Mouse (Mus musculus) limb, embryonic 11.5 days (tissue): ENCODE results near the gene Arpc4. TPM values are rescaled to one million over a fixed set of nuclear protein-coding genes. Genes with fewer than 3 reads are reported as not detected.

Experiments used
- ATAC-seq: fragments of 200-750 bp; cut with Nextera tagmentation; 2 replicates; pipeline ENCODE4 v1.8.0; 2017; ENCODE audit warnings: low read depth; ENCODE audit not compliant: insufficient number of reproducible peaks, low FRiP score, low TSS enrichment
- DNase-seq: peaks from one replicate; pipeline ENCODE4 v3.0.0-alpha.2; 2015; ENCODE audit warnings: low spot score
- H3K27ac ChIP-seq: fragments of 300-500 bp; sonication (generic); replicated peaks from 2 replicates; pipeline ENCODE4 v1.5.1; 2014; ENCODE audit warnings: low read depth, mild to moderate bottlenecking, low read length
- H3K27me3 ChIP-seq: fragments of 300-500 bp; sonication (generic); 2 replicates; pipeline ENCODE4 v1.6.1; 2014; ENCODE audit warnings: mild to moderate bottlenecking, low read length, mixed read lengths; ENCODE audit not compliant: control insufficient read depth, insufficient read depth
- H3K36me3 ChIP-seq: fragments of 300-500 bp; sonication (generic); 2 replicates; pipeline ENCODE4 v1.6.1; 2014; ENCODE audit warnings: mild to moderate bottlenecking, low read length, moderate library complexity, mixed read lengths; ENCODE audit not compliant: control insufficient read depth, insufficient read depth
- H3K4me1 ChIP-seq: fragments of 300-500 bp; sonication (generic); 2 replicates; pipeline ENCODE4 v1.6.1; 2014; ENCODE audit warnings: low read length, mixed read lengths; ENCODE audit not compliant: control insufficient read depth, insufficient read depth
- H3K4me2 ChIP-seq: fragments of 300-500 bp; sonication (generic); 2 replicates; pipeline ENCODE4 v1.6.1; 2014; ENCODE audit warnings: low read depth, mild to moderate bottlenecking, moderate library complexity; ENCODE audit not compliant: severe bottlenecking
- H3K4me3 ChIP-seq: fragments of 300-500 bp; sonication (generic); 2 replicates; pipeline ENCODE4 v1.5.1; 2014; ENCODE audit warnings: low read depth, low read length
- H3K9ac ChIP-seq: fragments of 300-500 bp; sonication (generic); 2 replicates; pipeline ENCODE4 v1.6.1; 2014; ENCODE audit warnings: mild to moderate bottlenecking, low read length
- H3K9me3 ChIP-seq: fragments of 300-500 bp; sonication (generic); 2 replicates; pipeline ENCODE4 v1.6.1; 2016; ENCODE audit warnings: low read length; ENCODE audit not compliant: control insufficient read depth
- WGBS: fragments of 180-500 bp; shearing (Covaris S2); extraction: QIAGEN DNeasy Blood & Tissue Kit; methylation state at CpG from one replicate; pipeline ENCODE4 v1.1.7; 2014; 5-methylcytosine and 5-hydroxymethylcytosine counted together
- polyA plus RNA-seq: library from polyadenylated mRNA; unstranded; fragments of >200 nt; fragmentation: Nextera tagmentation; extraction: Ambion mirVana; gene quantifications from 2 replicates; pipeline ENCODE4 v1.2.1, GENCODE M21; 2014

Gene Arpc4
- polyA plus RNA-seq, 1 experiment from 2014 or later: 197 TPM

DNA sequence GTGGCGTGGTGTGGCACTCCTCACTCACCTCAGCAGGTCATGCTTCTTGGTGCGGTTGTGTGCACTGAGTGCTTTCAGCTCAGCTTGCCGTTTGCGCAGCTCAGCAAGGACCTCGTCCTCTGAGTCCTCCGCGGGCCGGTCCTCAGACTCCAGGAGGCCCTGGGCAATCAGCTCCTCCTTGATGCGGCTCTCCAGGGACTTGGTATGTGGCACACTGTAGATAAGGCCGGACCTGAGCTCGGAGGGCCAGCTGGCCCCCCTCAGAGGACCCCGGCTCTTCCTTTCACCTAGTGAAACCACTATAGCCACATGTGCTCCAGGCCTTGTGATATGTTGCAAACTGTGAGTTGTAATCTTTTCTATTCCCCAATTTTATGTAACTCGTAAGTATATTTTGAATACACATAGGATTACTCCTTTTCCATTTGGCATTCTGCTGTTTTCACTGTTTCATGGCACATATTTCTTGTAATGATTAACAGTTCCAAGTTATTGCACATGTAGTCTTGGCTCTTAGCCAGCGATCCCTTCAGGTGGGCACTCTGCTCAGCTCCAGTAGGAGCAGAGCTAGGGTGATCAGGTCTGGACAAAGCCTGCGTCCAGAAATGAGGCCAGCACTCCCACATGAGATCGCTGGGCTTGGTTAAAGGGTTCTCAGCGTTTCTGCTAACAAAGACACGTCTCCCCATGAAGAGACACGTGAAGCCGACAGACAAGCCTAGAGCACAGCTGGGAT is 7.6 kb upstream of the Arpc4 start:
- H3K9ac ChIP-seq: no peak overlapping the region
- 91% methylated on average over 20 of the region's 20 CpGs for WGBS
- no peaks in the 10 kb centered on the region for H3K9me3 ChIP-seq
- no peak overlapping the region for H3K4me3 ChIP-seq
- H3K27ac ChIP-seq: no peak overlapping the region
- ATAC-seq: no peak
- H3K36me3 ChIP-seq: peaks cover 12% of the 10 kb centered on the region
- no peak for DNase-seq
- H3K27me3 ChIP-seq: no peaks in the 10 kb centered on the region
- H3K4me2 ChIP-seq: no peak overlapping the region
- no peaks in the 10 kb centered on the region for H3K4me1 ChIP-seq

DNA sequence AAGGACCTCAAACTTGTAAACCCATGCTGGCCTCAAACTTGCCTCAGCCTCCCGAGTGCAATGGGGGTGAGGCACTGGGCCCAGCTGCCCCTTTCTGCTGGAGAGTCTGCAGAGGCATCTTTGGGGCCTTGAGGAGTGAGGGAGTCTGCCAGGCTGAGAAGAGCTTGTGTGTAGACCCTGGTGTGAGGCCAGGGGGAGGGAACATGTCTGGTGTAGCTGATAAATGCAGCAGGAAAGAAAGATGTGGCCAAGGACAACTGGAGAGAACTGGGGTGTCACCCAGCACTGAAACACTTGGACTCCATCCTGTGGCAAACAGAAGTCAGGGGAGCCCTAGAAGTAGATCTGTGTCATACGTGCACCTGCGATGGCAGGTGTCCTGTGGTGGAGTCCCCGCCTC is 4.4 kb upstream of the Arpc4 start:
- H3K4me2 ChIP-seq: no peak overlapping the region
- H3K9me3 ChIP-seq: no peaks in the 10 kb centered on the region
- H3K4me1 ChIP-seq: no peaks in the 10 kb centered on the region
- no peak overlapping the region for H3K27ac ChIP-seq
- no peak overlapping the region for H3K4me3 ChIP-seq
- H3K9ac ChIP-seq: no peak overlapping the region
- ATAC-seq (no peak), DNase-seq (no peak)
- peaks cover 15% of the 10 kb centered on the region for H3K36me3 ChIP-seq
- no peaks in the 10 kb centered on the region for H3K27me3 ChIP-seq
- WGBS: 91% methylated on average over 4 of the region's 4 CpGs

DNA sequence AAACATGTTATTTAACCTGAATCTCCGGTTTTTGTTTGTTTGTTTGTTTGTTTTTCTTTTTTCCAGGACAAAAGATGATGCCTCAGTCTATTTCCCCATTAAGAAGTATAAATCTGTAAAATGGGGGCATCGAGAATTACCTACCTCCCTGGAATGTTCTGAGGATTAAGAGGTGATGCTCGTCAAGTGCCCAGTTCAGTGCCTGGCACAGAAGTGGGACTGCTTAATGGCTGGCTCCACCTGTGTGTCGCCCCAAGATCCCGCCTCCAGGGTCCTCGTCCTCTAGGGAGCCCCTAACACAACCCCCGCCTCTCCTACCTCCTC is 781 bp upstream of the Arpc4 start:
- DNase-seq: no peak
- peaks cover 19% of the 10 kb centered on the region; the same call in 1 of the 2 replicates for H3K36me3 ChIP-seq
- 11% methylated on average over 7 of the region's 7 CpGs for WGBS
- H3K27me3 ChIP-seq: no peaks in the 10 kb centered on the region
- peak overlapping the region; percentile 80 for H3K27ac ChIP-seq
- no peak for ATAC-seq
- H3K4me3 ChIP-seq: peak overlapping the region; percentile 100
- peak overlapping the region; percentile 87 for H3K9ac ChIP-seq
- H3K4me2 ChIP-seq: peak overlapping the region; percentile 96
- H3K4me1 ChIP-seq: peaks cover 8% of the 10 kb centered on the region; the same call in 1 of the 2 replicates
- no peaks in the 10 kb centered on the region; the same call in 1 of the 2 replicates for H3K9me3 ChIP-seq

DNA sequence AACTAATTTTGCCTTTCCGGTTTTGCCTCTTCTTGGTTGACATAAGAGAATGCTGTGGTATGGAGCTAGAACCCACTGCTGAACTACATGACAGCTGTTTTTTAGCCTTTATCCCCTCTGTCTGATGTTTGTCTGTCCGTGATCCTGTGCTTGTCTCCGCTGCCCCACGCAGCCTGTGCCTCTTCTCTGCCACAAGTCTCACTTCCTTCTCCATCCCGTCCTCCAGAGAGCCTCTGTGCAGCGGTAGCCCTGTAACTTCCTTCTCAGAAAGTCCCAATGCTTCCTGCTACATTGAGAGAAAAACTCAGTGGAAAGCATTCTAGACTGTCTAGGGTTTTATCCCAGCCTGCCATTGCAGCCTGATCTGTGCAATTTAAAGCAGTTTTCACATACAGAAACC is 1.3 kb downstream of the Arpc4 start:
- H3K36me3 ChIP-seq: peaks cover 23% of the 10 kb centered on the region
- DNase-seq: no peak
- WGBS: 88% methylated on average over 6 of the region's 6 CpGs
- peaks cover 8% of the 10 kb centered on the region; the same call in 1 of the 2 replicates for H3K4me1 ChIP-seq
- no peak overlapping the region for H3K9ac ChIP-seq
- peak overlapping the region; percentile 100 for H3K4me3 ChIP-seq
- ATAC-seq: no peak
- H3K27me3 ChIP-seq: no peaks in the 10 kb centered on the region
- H3K27ac ChIP-seq: no peak overlapping the region
- H3K4me2 ChIP-seq: peak overlapping the region; percentile 96; the same call in 1 of the 2 replicates
- H3K9me3 ChIP-seq: no peaks in the 10 kb centered on the region; the same call in 1 of the 2 replicates

DNA sequence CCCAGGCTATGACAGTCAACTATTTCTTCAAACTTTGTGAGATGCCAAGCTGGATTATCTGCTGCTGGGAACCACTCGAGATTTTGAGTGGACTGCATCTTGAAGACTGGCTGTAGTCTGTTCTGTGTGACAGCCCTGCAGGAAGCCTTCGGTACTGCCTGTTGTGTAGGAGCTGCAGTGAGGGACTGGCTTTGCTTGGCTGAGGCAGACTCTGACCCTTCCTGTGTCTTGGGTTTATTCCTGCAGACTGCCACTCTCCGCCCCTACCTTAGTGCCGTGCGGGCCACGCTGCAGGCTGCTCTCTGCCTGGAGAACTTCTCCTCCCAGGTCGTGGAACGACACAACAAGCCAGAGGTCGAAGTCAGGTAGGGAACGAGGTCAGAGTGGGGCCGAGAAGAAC is 2.6 kb downstream of the Arpc4 start:
- Histone ChIP-seq H3K9me3 (no peaks in the 10 kb centered on the region; the same call in 1 of the 2 replicates), H3K4me3 (no peak overlapping the region), H3K36me3 (peaks cover 30% of the 10 kb centered on the region), H3K9ac (no peak overlapping the region), H3K27ac (no peak overlapping the region), H3K4me2 (no peak overlapping the region), H3K4me1 (peaks cover 8% of the 10 kb centered on the region; the same call in 1 of the 2 replicates), H3K27me3 (no peaks in the 10 kb centered on the region)
- 93% methylated on average over 11 of the region's 11 CpGs for WGBS
- ATAC-seq (no peak), DNase-seq (no peak)

DNA sequence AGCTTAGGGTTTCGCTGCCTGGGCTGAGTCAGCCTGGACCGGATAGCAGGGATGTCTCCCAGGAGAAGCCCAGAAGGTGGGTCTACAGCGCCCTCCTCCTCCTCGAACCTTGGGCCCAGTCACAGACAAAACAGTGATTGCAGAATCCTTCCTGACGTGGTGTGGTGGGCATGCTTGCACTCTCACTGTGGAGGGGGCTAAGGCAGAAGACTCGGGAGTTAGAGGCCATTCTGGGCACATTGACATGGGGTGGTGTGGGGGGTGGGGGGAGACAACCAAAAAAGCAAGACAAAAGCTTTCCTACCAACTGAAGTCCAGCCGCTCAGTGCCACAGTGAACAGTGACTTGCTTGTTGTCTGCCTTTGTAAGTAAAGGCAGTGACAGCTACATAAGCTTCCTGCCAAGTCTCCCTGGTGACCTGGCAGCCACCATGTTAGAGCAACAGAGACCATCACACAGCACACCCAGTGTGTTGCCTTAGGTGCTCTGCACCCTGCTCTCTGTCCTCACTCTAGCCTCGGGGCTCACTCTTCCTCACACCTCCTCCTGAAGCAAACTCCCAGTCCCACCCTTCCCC is 6.5 kb downstream of the Arpc4 start:
- H3K4me1 ChIP-seq: no peaks in the 10 kb centered on the region
- ATAC-seq (no peak), DNase-seq (no peak)
- H3K4me2 ChIP-seq: no peak overlapping the region
- H3K9me3 ChIP-seq: no peaks in the 10 kb centered on the region; the same call in 1 of the 2 replicates
- no peak overlapping the region for H3K27ac ChIP-seq
- 90% methylated on average over 8 of the region's 8 CpGs for WGBS
- H3K4me3 ChIP-seq: no peak overlapping the region
- no peaks in the 10 kb centered on the region for H3K27me3 ChIP-seq
- peaks cover 42% of the 10 kb centered on the region for H3K36me3 ChIP-seq
- no peak overlapping the region for H3K9ac ChIP-seq

DNA sequence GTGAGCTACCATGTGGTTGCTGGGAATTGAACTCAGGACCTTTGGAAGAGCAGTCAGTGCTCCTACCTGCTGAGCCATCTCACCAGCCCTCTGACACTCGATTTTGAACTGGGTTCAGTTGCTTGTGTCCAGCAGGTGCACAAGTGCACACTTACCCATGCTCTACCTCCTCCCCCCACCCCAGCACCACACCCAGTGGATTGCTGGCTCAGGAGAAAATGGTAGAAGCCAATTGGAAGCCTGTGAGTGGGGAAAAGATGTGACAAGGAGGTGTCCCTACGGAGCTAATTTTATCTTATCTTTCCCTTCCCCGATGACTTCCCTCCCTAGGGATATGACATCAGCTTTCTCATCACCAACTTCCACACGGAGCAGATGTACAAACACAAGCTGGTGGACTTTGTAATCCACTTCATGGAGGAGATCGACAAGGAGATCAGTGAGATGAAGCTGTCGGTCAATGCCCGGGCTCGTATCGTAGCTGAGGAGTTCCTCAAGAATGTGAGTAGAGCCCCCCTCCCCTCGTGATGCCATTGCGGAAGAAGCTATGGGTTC is 7.3 kb downstream of the Arpc4 start:
- H3K36me3 ChIP-seq: peaks cover 45% of the 10 kb centered on the region

DNA sequence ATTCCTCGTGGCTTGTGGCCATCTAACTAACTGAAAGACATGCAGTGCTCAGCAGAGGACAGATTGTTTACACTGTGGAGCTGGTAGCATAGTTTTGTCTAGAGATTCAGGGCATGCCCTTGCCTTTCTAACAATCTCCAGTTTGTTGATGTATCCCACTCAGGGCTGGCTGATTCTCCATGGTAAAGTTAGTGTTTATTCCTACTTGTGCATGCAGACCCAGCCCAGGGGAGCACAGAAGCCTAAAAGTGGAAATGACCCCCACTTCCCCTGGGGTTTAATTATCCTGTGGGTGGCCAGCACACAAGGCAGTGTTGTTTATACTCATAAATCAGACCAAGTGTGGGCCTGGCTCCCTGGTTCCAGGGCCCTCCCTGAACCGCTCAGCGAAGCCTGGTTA is 8.1 kb downstream of the Arpc4 start:
- no peak for DNase-seq
- H3K27ac ChIP-seq: no peak overlapping the region
- no peak overlapping the region for H3K4me3 ChIP-seq
- no peak for ATAC-seq
- 70% methylated on average over 3 of the region's 3 CpGs for WGBS
- H3K9me3 ChIP-seq: no peaks in the 10 kb centered on the region; the same call in 1 of the 2 replicates
- no peak overlapping the region for H3K9ac ChIP-seq
- no peak overlapping the region for H3K4me2 ChIP-seq
- H3K27me3 ChIP-seq: no peaks in the 10 kb centered on the region
- peaks cover 41% of the 10 kb centered on the region for H3K36me3 ChIP-seq
- H3K4me1 ChIP-seq: no peaks in the 10 kb centered on the region

More for the DNA sequence above, 7.3 kb downstream of the Arpc4 start:
- no peak overlapping the region for H3K4me3 ChIP-seq
- H3K9me3 ChIP-seq: no peaks in the 10 kb centered on the region; the same call in 1 of the 2 replicates
- no peak overlapping the region for H3K9ac ChIP-seq
- H3K27me3 ChIP-seq: no peaks in the 10 kb centered on the region
- ATAC-seq (no peak), DNase-seq (no peak)
- no peak overlapping the region for H3K4me2 ChIP-seq
- H3K27ac ChIP-seq: no peak overlapping the region
- H3K4me1 ChIP-seq: no peaks in the 10 kb centered on the region
- 93% methylated on average over 11 of the region's 11 CpGs for WGBS
